Mouse (Mus musculus): Measurements from ENCODE around the gene Gm49337.
A peak's percentile ranks its signal among the peaks of the same experiment; 100 is the strongest.
"Not testable (repeated sequence)": the region's sequence is repeated elsewhere in the genome, so short reads cannot be mapped to it uniquely, and the experiment has no call there.

Gene Gm49337

GRCm38 (mm10) chr4:116204422-116204821, 31.2 kb downstream of the Gm49337 start:
- DNase-seq (ENCODE audit: extremely low spot score, low read depth, low spot score), result no peak

GRCm38 (mm10) chr4:116206531-116206930, 33.3 kb downstream of the Gm49337 start:
- no peak for DNase-seq (ENCODE audit: extremely low spot score, low read depth, low spot score)

GRCm38 (mm10) chr4:116208891-116209290, 35.7 kb downstream of the Gm49337 start:
- DNase-seq (ENCODE audit: extremely low spot score, low read depth, low spot score), result no peak

- DNase-seq (ENCODE audit: extremely low spot score, low read depth, low spot score), result no peak
Measured at GRCm38 (mm10) chr4:116215895-116216605, 42.9 kb downstream of the Gm49337 start.

- DNase-seq (ENCODE audit: extremely low spot score, low read depth, low spot score), result no peak
Measured at GRCm38 (mm10) chr4:116217046-116217445, 43.9 kb downstream of the Gm49337 start.

- not testable (repeated sequence) for DNase-seq (ENCODE audit: extremely low spot score, low read depth, low spot score)
Measured at GRCm38 (mm10) chr4:116217661-116218060, 44.5 kb downstream of the Gm49337 start.

- no peak for DNase-seq (ENCODE audit: extremely low spot score, low read depth, low spot score)
Measured at GRCm38 (mm10) chr4:116219056-116219455, 45.9 kb downstream of the Gm49337 start.

GRCm38 (mm10) chr4:116220071-116220650, 47.0 kb downstream of the Gm49337 start:
- no peak for DNase-seq (ENCODE audit: extremely low spot score, low read depth, low spot score)

- DNase-seq (ENCODE audit: extremely low spot score, low read depth, low spot score), result no peak
Measured at GRCm38 (mm10) chr4:116220780-116221139, 47.6 kb downstream of the Gm49337 start.

- DNase-seq (ENCODE audit: extremely low spot score, low read depth, low spot score), result peak; percentile 88
Measured at GRCm38 (mm10) chr4:116221140-116221851, 48.1 kb downstream of the Gm49337 start, which contains the start of gene Pik3r3. Gene Pik3r3, plus strand, starts transcription at chr4:116221618.

GRCm38 (mm10) chr4:116221996-116222842, 49.0 kb downstream of the Gm49337 start:
- DNase-seq (ENCODE audit: extremely low spot score, low read depth, low spot score), result no peak

GRCm38 (mm10) chr4:116222843-116223119, 49.6 kb downstream of the Gm49337 start:
- no peak for DNase-seq (ENCODE audit: extremely low spot score, low read depth, low spot score)

GRCm38 (mm10) chr4:116243377-116243776, 70.2 kb downstream of the Gm49337 start:
- DNase-seq (ENCODE audit: extremely low spot score, low read depth, low spot score), result no peak

- no peak for DNase-seq (ENCODE audit: extremely low spot score, low read depth, low spot score)
Measured at GRCm38 (mm10) chr4:116244240-116244639, 71.1 kb downstream of the Gm49337 start.

- not testable (repeated sequence) for DNase-seq (ENCODE audit: extremely low spot score, low read depth, low spot score)
Measured at GRCm38 (mm10) chr4:116245926-116246325, 72.7 kb downstream of the Gm49337 start.

GRCm38 (mm10) chr4:116249986-116250385, 76.8 kb downstream of the Gm49337 start:
- no peak for DNase-seq (ENCODE audit: extremely low spot score, low read depth, low spot score)

- no peak for DNase-seq (ENCODE audit: extremely low spot score, low read depth, low spot score)
Measured at GRCm38 (mm10) chr4:116268220-116268619, 95.0 kb downstream of the Gm49337 start.

- no peak for DNase-seq (ENCODE audit: extremely low spot score, low read depth, low spot score)
Measured at GRCm38 (mm10) chr4:116282211-116282610, 109.0 kb downstream of the Gm49337 start.

GRCm38 (mm10) chr4:116291561-116291960, 118.4 kb downstream of the Gm49337 start:
- DNase-seq (ENCODE audit: extremely low spot score, low read depth, low spot score), result no peak

- no peak for DNase-seq (ENCODE audit: extremely low spot score, low read depth, low spot score)
Measured at GRCm38 (mm10) chr4:116293296-116293695, 120.1 kb downstream of the Gm49337 start.

GRCm38 (mm10) chr4:116300878-116301355, 127.7 kb downstream of the Gm49337 start:
- no peak for DNase-seq (ENCODE audit: extremely low spot score, low read depth, low spot score)
